Mouse (Mus musculus) hematopoietic stem cell, adult 5-6 weeks (primary cell): Measurements from ENCODE around the gene Anks4b. TPM values are rescaled to one million over a fixed set of nuclear protein-coding genes. Genes with fewer than 3 reads are reported as not detected.

ENCODE experiments used
- ATAC-seq, 2 experiments: fragments of 125-278 bp in 1 of 2; replicated peaks in 1 of 2; 2 replicates each; pipeline ENCODE4 v1.8.0; 2016 to 2017; ENCODE audit warnings: inconsistent platforms in 2 of 2, mild to moderate bottlenecking in 2 of 2, moderate number of reproducible peaks in 2 of 2, low read depth in 1 of 2, moderate TSS enrichment in 1 of 2; ENCODE audit not compliant: low FRiP score in 2 of 2, poor library complexity in 2 of 2, severe bottlenecking in 2 of 2, insufficient read depth in 1 of 2, low TSS enrichment in 1 of 2
- total RNA-seq: library from RNA; stranded (forward); fragments of 172-1452, 232-1000 nt; gene quantifications from 2 replicates; pipeline ENCODE4 v1.2.3, GENCODE M21; 2017

Anks4b gene
- total RNA-seq = not detected in 2 replicates

- no peak for ATAC-seq
These were observed at the start of gene Anks4b for GRCm38 (mm10) chr7:120173603-120174244. Gene Anks4b, plus strand, starts transcription at chr7:120173858.

- peak; percentile 70 to 86 for ATAC-seq
These were observed 48.8 kb upstream of the Anks4b start for GRCm38 (mm10) chr7:120124844-120125243.

GRCm38 (mm10) chr7:120126976-120127685 is 46.5 kb upstream of the Anks4b start:
- ATAC-seq = no peak

- no peak for ATAC-seq
These were observed 46.0 kb upstream of the Anks4b start for GRCm38 (mm10) chr7:120127686-120128059.

- no peak for ATAC-seq
These were observed 44.7 kb upstream of the Anks4b start for GRCm38 (mm10) chr7:120128951-120129350.

GRCm38 (mm10) chr7:120142743-120143142 is 30.9 kb upstream of the Anks4b start:
- ATAC-seq = no peak

GRCm38 (mm10) chr7:120145191-120145590 is 28.5 kb upstream of the Anks4b start, which contains the start of gene Zp2:
Gene Zp2, minus strand, starts transcription at chr7:120145291.
- no peak for ATAC-seq

- no peak for ATAC-seq
These were observed 23.4 kb upstream of the Anks4b start for GRCm38 (mm10) chr7:120150257-120150656.

- ATAC-seq = no peak
These were observed 22.8 kb upstream of the Anks4b start for GRCm38 (mm10) chr7:120150898-120151297.

- ATAC-seq = no peak
These were observed 16.7 kb upstream of the Anks4b start for GRCm38 (mm10) chr7:120156841-120157409.

GRCm38 (mm10) chr7:120157575-120158061 is 16.0 kb upstream of the Anks4b start:
- ATAC-seq = no peak

- no peak for ATAC-seq
These were observed 15.5 kb upstream of the Anks4b start for GRCm38 (mm10) chr7:120158121-120158613.

GRCm38 (mm10) chr7:120163581-120164251 is 9.9 kb upstream of the Anks4b start:
- ATAC-seq = no peak

GRCm38 (mm10) chr7:120172188-120172700 is 1.4 kb upstream of the Anks4b start:
- no peak for ATAC-seq

- no peak for ATAC-seq
These were observed 1.3 kb downstream of the Anks4b start for GRCm38 (mm10) chr7:120174723-120175504.

- ATAC-seq = no peak
These were observed 4.0 kb downstream of the Anks4b start for GRCm38 (mm10) chr7:120177611-120178010.

- no peak for ATAC-seq
These were observed 5.3 kb downstream of the Anks4b start for GRCm38 (mm10) chr7:120178935-120179334.
